Mouse (Mus musculus) macrophage (primary cell): ENCODE data around the gene Pdzk1. TPM values are rescaled to one million over a fixed set of nuclear protein-coding genes. Genes with fewer than 3 reads are reported as not detected.

Source experiments
- H3K27ac ChIP-seq: fragments of 350-480 bp; formaldehyde crosslinking; 2 replicates; pipeline ENCODE4 v1.9.0; 2021
- H3K36me3 ChIP-seq: fragments of 350-480 bp; formaldehyde crosslinking; 2 replicates; pipeline ENCODE4 v1.9.0; 2021; ENCODE audit errors: inconsistent target
- H3K4me3 ChIP-seq: fragments of 350-480 bp; formaldehyde crosslinking; 2 replicates; pipeline ENCODE4 v1.9.0; 2021; ENCODE audit errors: inconsistent target
- H3K79me2 ChIP-seq: fragments of 350-480 bp; formaldehyde crosslinking; 2 replicates; pipeline ENCODE4 v1.9.0; 2021; ENCODE audit errors: inconsistent target
- WGBS: methylation state at CpG from one replicate; pipeline ENCODE4 v1.1.7; 2026; ENCODE audit warnings: inconsistent platforms; ENCODE audit not compliant: missing documents; 5-methylcytosine and 5-hydroxymethylcytosine counted together
- polyA plus RNA-seq: library from polyadenylated mRNA; stranded (reverse); fragments of 250-400 nt; gene quantifications from 3 replicates; pipeline ENCODE4 v1.2.4, GENCODE M21; 2018; ENCODE audit warnings: inconsistent platforms

Pdzk1 gene
- polyA plus RNA-seq, 1 experiment from 2014 or later: not detected

DNA sequence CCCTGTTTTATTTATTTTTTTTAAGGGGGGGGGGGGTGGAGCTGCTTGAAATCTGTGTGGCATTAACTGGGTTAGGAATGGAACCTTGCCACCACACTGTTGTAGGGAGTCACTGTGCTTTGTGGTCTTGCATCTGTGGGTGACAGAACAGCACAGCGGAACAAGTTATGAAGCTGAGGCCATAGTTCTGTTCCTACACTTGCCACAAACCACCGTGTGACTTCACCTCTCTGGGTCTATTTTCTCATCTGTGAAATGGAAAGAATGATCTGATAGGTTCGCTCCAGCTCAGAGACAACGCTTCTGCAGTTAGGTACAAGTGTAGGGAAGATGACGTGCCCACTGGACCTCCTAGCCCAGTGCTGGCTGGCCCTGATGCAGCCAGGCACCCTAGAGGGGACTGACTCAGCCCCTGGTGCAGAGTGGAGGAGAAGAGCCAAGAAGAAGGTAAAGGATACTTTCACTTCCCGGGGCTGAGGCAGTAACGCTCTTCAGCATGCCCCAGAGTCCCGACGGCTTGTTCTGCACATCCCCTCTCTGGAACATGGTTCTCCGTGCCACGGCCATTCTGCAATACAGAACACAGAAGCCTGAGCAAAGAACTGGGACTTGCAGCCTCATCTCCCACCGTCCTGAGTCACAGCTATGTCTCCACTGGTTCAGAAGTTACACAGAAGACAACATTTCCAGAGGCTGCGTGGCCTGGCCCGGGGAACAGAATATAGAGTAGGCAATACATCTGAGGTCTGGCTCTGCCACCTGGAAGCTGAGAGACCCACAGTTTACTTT, 53.2 kb downstream of the Pdzk1 start:
- Histone ChIP-seq H3K36me3 (peaks cover 30% of the 10 kb centered on the region; the same call in 1 of the 2 replicates), H3K27ac (no peak overlapping the region), H3K4me3 (no peak overlapping the region), H3K79me2 (no peaks in the 10 kb centered on the region)
- WGBS: 93% methylated on average over 14 of the region's 14 CpGs

DNA sequence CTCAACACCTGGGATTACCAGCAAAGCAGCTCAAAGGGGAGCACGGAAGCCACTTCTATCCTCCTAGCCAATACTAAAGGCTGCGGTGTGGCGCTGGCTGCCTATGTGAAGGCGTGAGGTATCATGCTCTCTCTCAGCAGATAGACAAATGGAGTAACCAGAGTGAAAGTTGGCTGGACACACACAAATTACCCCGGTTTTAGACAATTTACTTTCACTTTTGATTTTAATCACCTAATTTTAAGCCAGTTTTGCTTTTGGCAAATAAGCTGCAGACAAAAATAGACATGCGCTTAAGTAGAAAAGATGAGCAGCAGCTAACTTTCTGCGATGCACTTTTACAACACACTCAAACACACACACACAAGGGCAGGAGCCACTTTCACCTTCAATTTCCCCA, 54.6 kb downstream of the Pdzk1 start:
- 0 out of 2 replicates have a peak overlapping the region, but pooled peaks have one; percentile 12 for H3K27ac ChIP-seq
- no peaks in the 10 kb centered on the region for H3K79me2 ChIP-seq
- no peak overlapping the region for H3K4me3 ChIP-seq
- peaks cover 24% of the 10 kb centered on the region; the same call in 1 of the 2 replicates for H3K36me3 ChIP-seq
- WGBS: 52% methylated on average over 7 of the region's 7 CpGs

DNA sequence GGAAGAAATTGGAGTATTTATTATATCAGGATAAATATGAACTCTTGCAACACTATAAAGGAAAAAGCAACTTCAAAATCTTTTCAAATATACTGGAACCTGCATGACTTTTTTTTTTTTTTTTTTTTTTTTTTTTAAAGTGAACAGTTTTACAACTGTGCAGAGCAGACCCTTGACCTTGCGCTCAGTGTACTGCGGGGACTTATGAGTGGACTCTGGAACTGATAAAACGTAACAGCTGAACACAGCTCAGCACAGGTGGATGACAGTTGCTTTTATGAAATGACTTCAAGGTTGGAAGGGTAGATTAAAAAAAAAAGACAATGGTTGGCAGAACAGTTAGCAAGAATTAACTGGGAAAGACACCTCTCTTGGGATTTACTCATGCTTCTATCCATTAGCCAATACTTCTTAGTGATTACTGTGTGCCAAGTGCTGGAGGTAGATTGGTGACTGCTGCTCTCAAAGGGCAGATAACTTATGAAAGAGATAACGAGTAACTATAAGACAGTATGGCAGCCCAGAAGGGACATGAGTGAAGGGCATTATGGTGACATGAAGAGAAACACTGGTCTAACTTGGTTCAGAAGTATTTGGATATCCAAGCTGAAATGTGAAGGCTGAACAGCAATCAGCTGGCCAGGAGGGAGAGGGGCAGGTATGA, 73.4 kb downstream of the Pdzk1 start:
- peaks cover under 1% of the 10 kb centered on the region; the same call in 1 of the 2 replicates for H3K36me3 ChIP-seq
- no peak overlapping the region for H3K27ac ChIP-seq
- 92% methylated on average over 4 of the region's 4 CpGs for WGBS
- H3K79me2 ChIP-seq: peaks cover 41% of the 10 kb centered on the region; the same call in 1 of the 2 replicates
- no peak overlapping the region for H3K4me3 ChIP-seq

GRCm38 (mm10) chr3:96904393-96904792, 75.3 kb downstream of the Pdzk1 start, which contains the start of gene Gja5:
Gene Gja5 (plus strand): TSS chr3:96904693.
- H3K36me3 ChIP-seq: no peaks in the 10 kb centered on the region
- WGBS: 20% methylated on average over 14 of the region's 14 CpGs
- peaks cover 39% of the 10 kb centered on the region; the same call in 1 of the 2 replicates for H3K79me2 ChIP-seq
- H3K27ac ChIP-seq: peak within 1 kb of the TSS; percentile 25; the same call in 1 of the 2 replicates
- peak within 1 kb of the TSS; percentile 74 for H3K4me3 ChIP-seq

- under 1% methylated on average over 40 of the region's 40 CpGs for WGBS
- peaks cover 36% of the 10 kb centered on the region; the same call in 1 of the 2 replicates for H3K79me2 ChIP-seq
- peak within 1 kb of the TSS; percentile 74 for H3K4me3 ChIP-seq
- no peaks in the 10 kb centered on the region for H3K36me3 ChIP-seq
- peak within 1 kb of the TSS; percentile 25; the same call in 1 of the 2 replicates for H3K27ac ChIP-seq
Observed at GRCm38 (mm10) chr3:96904851-96905541, 75.9 kb downstream of the Pdzk1 start, which contains the start of gene Gpr89. Gene Gpr89 (minus strand): TSS chr3:96905346.

DNA sequence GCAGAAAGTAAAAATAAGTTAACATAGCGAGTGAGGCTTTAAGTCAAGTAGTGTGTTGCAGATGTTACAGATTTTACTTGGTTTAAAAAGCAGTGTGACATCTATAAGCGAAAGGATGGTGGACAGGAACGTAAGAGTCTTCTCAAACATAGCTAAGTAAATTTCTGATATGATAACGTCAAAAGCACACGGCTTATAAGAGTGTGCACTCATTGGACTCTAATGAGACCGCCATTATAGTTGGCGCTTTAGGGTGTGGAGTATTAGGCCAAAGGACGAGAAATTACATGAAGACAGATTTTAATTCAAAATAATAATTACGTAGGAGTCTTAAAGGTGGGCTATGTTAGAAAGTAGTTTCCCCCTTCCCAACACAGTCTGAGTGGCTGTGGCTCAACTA, 76.5 kb downstream of the Pdzk1 start:
- Histone ChIP-seq H3K4me3 (peak overlapping the region; percentile 74), H3K36me3 (no peaks in the 10 kb centered on the region), H3K27ac (peak overlapping the region; percentile 25; the same call in 1 of the 2 replicates), H3K79me2 (peaks cover 36% of the 10 kb centered on the region; the same call in 1 of the 2 replicates)
- 47% methylated on average over 9 of the region's 9 CpGs for WGBS

Other genes with a start within 250 kb of the Pdzk1 start
- gene Polr3gl, start 235.1 kb upstream of the Pdzk1 start, polyA plus RNA-seq: 31.8 to 127 TPM (median 41.1 TPM) in 3 replicates
- gene Ankrd34a, start 232.6 kb upstream of the Pdzk1 start, polyA plus RNA-seq: 0.07 to 0.15 TPM in 2 of 3 replicates, not detected in the other
- 7.5 to 9.5 TPM (median 8.3 TPM) in 3 replicates for gene Lix1l, start 228.1 kb upstream of the Pdzk1 start, polyA plus RNA-seq
- gene Rbm8a, start 199.4 kb upstream of the Pdzk1 start, polyA plus RNA-seq: 28.6 to 43.9 TPM (median 42.7 TPM) in 3 replicates
- gene Pex11b, start 193.9 kb upstream of the Pdzk1 start, polyA plus RNA-seq: 17.2 to 29.8 TPM (median 26.2 TPM) in 3 replicates
- not detected in 3 replicates for gene Gm42957, start 193.8 kb upstream of the Pdzk1 start, polyA plus RNA-seq
- gene Itga10, start 183.7 kb upstream of the Pdzk1 start, polyA plus RNA-seq: 0.10 to 0.32 TPM (median 0.29 TPM) in 3 replicates
- gene Ankrd35, start 159.2 kb upstream of the Pdzk1 start, polyA plus RNA-seq: 0.03 to 0.07 TPM in 2 of 3 replicates, not detected in the other
- gene Pias3, start 132.9 kb upstream of the Pdzk1 start, polyA plus RNA-seq: 13.0 to 14.5 TPM (median 14.1 TPM) in 3 replicates
- gene Nudt17, start 120.7 kb upstream of the Pdzk1 start, polyA plus RNA-seq: 0.20 TPM in 1 of 3 replicates, not detected in the others
- 25.2 to 36.6 TPM (median 28.8 TPM) in 3 replicates for gene Polr3c, start 101.7 kb upstream of the Pdzk1 start, polyA plus RNA-seq
- gene Rnf115, start 101.6 kb upstream of the Pdzk1 start, polyA plus RNA-seq: 72.8 to 94.2 TPM (median 85.6 TPM) in 3 replicates
- gene Cd160, start 67 bp downstream of the Pdzk1 start, polyA plus RNA-seq: 0.14 TPM in 1 of 3 replicates, not detected in the others
- gene Gja5, start 75.4 kb downstream of the Pdzk1 start, polyA plus RNA-seq: not detected in 3 replicates
- 14.4 to 17.1 TPM (median 15.9 TPM) in 3 replicates for gene Gpr89, start 76.1 kb downstream of the Pdzk1 start, polyA plus RNA-seq
- not detected in 3 replicates for gene Gja8, start 96.7 kb downstream of the Pdzk1 start, polyA plus RNA-seq